Mouse (Mus musculus) cerebellum, adult 9-11 months (tissue): ENCODE measurements around the gene Ccdc138.
A peak's percentile ranks its signal among the peaks of the same experiment; 100 is the strongest.
"Not testable (repeated sequence)": the region's sequence is repeated elsewhere in the genome, so short reads cannot be mapped to it uniquely, and the experiment has no call there.

Experiments
- DNase-seq: peaks from one replicate; pipeline ENCODE4 v3.0.0; 2022

The Ccdc138 gene

GRCm38 (mm10) chr10:58497320-58498284, at the start of gene Ccdc138:
TSS of gene Ccdc138 (plus strand) at chr10:58497948.
- peak; percentile 85 for DNase-seq

GRCm38 (mm10) chr10:58451575-58451974, 46.2 kb upstream of the Ccdc138 start:
- DNase-seq = no peak

DNA sequence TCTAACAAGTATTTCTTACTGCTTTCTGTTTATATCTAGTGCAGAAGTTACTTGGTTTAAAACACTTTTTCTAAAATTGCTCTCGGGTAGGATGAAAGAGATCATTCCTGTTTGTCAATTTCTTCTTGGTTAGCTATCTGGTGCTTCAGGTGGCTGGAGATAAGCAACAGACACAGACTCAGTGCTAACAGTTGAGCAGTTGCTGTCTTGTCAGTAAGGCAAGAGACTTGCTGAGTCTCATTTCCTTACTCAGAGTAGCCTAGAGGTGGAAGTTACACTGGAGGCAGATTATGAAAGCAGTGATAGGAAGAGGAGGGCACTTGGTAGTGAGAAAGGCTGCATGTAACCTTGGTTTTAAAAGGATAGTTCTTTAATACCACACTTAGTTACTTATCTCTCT, 45.6 kb upstream of the Ccdc138 start:
- no peak for DNase-seq

DNA sequence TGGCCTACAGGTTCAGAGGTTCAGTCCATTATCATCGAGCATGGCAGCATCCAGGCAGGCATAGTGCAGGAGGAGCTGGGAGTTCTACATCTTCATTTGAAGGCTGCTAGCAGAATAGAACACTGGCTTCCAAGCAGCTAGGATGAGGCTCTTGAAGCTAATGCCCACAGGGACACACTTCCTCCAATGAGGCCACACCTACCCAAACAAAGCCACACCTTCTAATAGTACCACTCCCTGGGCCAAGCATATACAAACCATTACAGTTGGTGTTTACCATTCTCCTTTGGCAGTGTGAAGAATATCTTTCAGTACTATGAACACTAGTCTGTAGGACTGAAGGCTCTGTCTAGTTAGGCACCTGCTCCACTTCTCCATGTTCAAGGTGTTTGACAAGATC, 37.9 kb upstream of the Ccdc138 start:
- DNase-seq = no peak

DNA sequence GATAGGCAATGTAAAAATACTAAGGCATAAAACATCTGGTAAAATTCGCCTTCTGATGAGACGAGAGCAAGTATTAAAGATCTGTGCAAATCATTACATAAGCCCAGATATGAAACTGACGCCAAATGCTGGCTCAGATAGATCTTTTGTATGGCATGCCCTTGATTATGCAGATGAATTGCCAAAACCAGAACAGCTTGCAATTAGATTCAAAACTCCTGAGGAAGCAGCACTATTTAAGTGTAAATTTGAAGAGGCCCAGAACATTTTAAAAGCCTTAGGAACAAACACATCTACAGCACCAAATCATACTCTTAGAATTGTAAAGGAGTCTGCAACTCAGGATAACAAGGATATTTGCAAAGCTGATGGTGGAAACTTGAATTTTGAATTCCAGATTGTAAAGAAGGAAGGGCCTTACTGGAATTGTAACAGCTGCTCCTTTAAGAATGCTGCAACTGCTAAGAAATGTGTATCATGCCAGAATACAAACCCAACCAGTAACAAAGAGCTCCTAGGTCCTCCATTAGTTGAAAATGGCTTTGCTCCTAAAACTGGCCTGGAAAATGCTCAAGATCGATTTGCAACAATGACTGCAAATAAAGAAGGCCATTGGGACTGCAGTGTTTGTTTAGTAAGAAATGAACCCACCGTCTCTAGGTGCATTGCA, 20.5 kb upstream of the Ccdc138 start:
- no peak for DNase-seq

GRCm38 (mm10) chr10:58478071-58478578, 19.6 kb upstream of the Ccdc138 start:
- no peak for DNase-seq

GRCm38 (mm10) chr10:58479954-58480490, 17.7 kb upstream of the Ccdc138 start:
- DNase-seq = no peak

GRCm38 (mm10) chr10:58491031-58491430, 6.7 kb upstream of the Ccdc138 start:
- DNase-seq = no peak

DNA sequence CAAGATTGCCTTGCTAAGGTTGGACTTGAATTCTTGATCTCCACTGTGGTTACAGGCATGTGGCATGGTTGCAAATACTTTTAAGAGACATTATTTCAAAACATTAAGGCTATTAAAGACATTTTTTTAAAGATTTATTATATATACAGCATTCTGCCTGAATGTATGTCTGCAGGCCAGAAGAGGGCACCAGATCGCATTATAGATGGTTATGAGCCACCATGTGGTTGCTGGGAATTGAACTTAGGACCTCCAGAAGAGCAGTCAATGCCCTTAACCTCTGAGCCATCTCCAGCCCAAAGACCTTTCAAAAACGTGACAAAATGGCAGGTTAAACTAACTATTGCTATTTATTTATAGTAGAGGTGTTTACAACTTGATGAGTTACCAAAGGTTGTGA, 2.1 kb upstream of the Ccdc138 start:
- no peak for DNase-seq

GRCm38 (mm10) chr10:58496732-58497131, 1.0 kb upstream of the Ccdc138 start:
- DNase-seq = no peak

GRCm38 (mm10) chr10:58498516-58498915, 768 bp downstream of the Ccdc138 start:
- no peak for DNase-seq

GRCm38 (mm10) chr10:58529358-58529757, 31.6 kb downstream of the Ccdc138 start:
- DNase-seq = no peak

GRCm38 (mm10) chr10:58530896-58531790, 33.4 kb downstream of the Ccdc138 start:
- DNase-seq = no peak

GRCm38 (mm10) chr10:58532177-58532576, 34.4 kb downstream of the Ccdc138 start:
- no peak for DNase-seq

GRCm38 (mm10) chr10:58536276-58536675, 38.5 kb downstream of the Ccdc138 start:
- DNase-seq = not testable (repeated sequence)

DNA sequence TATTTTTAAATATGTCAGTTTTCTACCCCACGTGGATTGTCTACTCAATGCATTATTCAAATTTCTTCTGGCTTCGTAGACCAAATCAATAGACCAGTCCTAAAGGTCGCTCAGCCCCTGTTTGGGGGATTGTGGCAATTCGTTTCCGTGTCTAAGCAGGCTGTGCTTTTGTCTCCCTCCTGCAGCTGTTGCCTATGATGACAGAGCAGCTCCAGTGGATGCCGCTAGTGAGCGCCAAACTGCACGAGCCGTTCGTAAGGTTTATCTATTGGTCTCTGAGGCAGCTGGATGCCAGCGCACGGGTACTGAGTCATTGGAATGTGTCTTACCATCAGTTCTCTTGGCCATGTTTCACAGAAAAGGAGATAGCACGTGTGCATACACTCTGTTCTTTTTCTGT, 42.9 kb downstream of the Ccdc138 start:
- DNase-seq = no peak

GRCm38 (mm10) chr10:58548739-58549138, 51.0 kb downstream of the Ccdc138 start:
- DNase-seq = no peak

- no peak for DNase-seq
Measured at GRCm38 (mm10) chr10:58554693-58555387, 57.1 kb downstream of the Ccdc138 start.

GRCm38 (mm10) chr10:58559098-58559497, 61.4 kb downstream of the Ccdc138 start:
- peak; percentile 22 for DNase-seq

DNA sequence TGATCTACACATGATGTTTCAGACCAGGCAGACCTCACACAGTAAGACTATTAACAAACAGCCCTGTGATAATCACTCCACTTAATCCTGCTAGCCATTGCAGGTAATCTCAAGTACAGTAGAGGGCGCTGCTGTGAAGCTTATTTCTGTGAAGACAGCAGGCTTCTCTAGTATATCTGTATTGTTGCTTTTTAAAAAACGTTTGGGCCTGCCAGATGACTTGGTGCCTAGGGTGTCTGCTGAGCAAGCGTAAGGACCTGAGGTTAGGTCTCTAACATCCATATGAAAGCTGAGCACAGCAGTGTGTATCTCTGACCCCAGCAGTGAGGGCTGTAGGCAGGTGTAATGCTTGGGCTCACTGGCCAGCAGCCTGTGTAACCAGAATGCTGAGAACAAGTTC, 62.2 kb downstream of the Ccdc138 start:
- DNase-seq = peak; percentile 19

DNA sequence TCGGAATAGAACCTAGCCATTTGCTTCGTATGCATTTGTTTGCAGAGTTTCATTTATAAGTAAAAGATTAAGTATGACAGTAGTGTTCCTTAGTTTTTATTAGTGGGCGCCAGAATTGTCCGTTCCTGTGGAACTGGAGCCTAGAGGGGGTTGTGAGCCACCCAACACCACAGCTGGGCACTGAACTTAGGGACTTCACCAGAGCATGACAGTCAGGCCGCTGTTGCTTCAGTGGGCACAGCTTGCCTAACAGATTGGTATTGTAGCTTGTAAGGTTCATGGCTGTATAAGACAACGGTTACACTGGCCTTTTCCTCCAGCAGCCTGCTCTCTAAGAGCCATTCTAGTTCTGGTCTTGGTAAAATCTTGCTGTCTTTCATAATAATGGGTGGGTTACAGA, 62.8 kb downstream of the Ccdc138 start:
- DNase-seq = no peak
